7 mouse cellular contexts compared by ENCODE assay signal in genomic region chr16:46497686-46498420, GRCm38 (mm10). TPM values are rescaled to one million over a fixed set of nuclear protein-coding genes. Genes with fewer than 3 reads are reported as not detected.
DNase-seq lines count a peak whose midpoint lies in the region; ATAC-seq and TF ChIP-seq lines count a peak whose summit lies in the region.

No protein-coding gene starts in this region.

- ATAC-seq in embryonic facial prominence, embryonic 13.5 days (ENCODE audit: insufficient number of reproducible peaks, insufficient read depth, low FRiP score, low TSS enrichment, low read depth), result no peak; the same call in 1 of the 2 replicates
- no peak for ATAC-seq in heart, postnatal 0 days (ENCODE audit: insufficient read depth, low read depth)
- peak; percentile 9; the same call in 1 of the 2 replicates for ATAC-seq in megakaryocyte progenitor cell, adult 5-6 weeks (replicated peaks; ENCODE audit: poor library complexity)
- no peak for ATAC-seq in stomach, embryonic 14.5 days (ENCODE audit: insufficient number of reproducible peaks, insufficient read depth, low FRiP score, low read depth)

- no peak for TF ChIP-seq CTCF in E14TG2a.4 (conservative IDR thresholded peaks at IDR 0.05; ENCODE audit: low read length)
- TF ChIP-seq CTCF in heart, postnatal 0 days (IDR thresholded peaks at IDR 0.05; ENCODE audit: low read depth), result no peak

- TF ChIP-seq EP300 in heart, postnatal 0 days (IDR thresholded peaks at IDR 0.05; ENCODE audit: low read depth), result no peak

- H3K27ac ChIP-seq in embryonic facial prominence, embryonic 13.5 days, result peak overlapping the region; percentile 94
- peak overlapping the region; percentile 97 for H3K27ac ChIP-seq in heart, postnatal 0 days (ENCODE audit: low read depth)
- H3K27ac ChIP-seq in stomach, embryonic 14.5 days (ENCODE audit: low read length), result peak overlapping the region; percentile 97; the same call in 1 of the 2 replicates

- no peaks in the 10 kb centered on the region for H3K9me3 ChIP-seq in E14TG2a.4 (ENCODE audit: low read length)
- no peaks in the 10 kb centered on the region for H3K9me3 ChIP-seq in embryonic facial prominence, embryonic 13.5 days
- H3K9me3 ChIP-seq in heart, postnatal 0 days (replicated peaks; ENCODE audit: control insufficient read depth, low read length), result no peaks in the 10 kb centered on the region
- H3K9me3 ChIP-seq in stomach, embryonic 14.5 days (ENCODE audit: control insufficient read depth, low read depth, low read length), result no peaks in the 10 kb centered on the region

- peak overlapping the region; percentile 95 for H3K9ac ChIP-seq in embryonic facial prominence, embryonic 13.5 days
- peak overlapping the region; percentile 93 for H3K9ac ChIP-seq in heart, postnatal 0 days (replicated peaks; ENCODE audit: low read depth, low read length)
- peak overlapping the region; percentile 57 for H3K9ac ChIP-seq in stomach, embryonic 14.5 days (replicated peaks; ENCODE audit: low read depth, low read length)

- H3K4me1 ChIP-seq in E14TG2a.4 (replicated peaks; ENCODE audit: low read depth, low read length), result peaks cover 70% of the 10 kb centered on the region
- H3K4me1 ChIP-seq in embryonic facial prominence, embryonic 13.5 days, result peaks cover 18% of the 10 kb centered on the region
- peaks cover 16% of the 10 kb centered on the region for H3K4me1 ChIP-seq in heart, postnatal 0 days (ENCODE audit: control insufficient read depth, insufficient read depth)
- peaks cover 16% of the 10 kb centered on the region; the same call in 1 of the 2 replicates for H3K4me1 ChIP-seq in stomach, embryonic 14.5 days (ENCODE audit: control insufficient read depth, insufficient read depth, low read length)

- peak; percentile 80 for DNase-seq in adrenal gland, adult 2 months
- no peak for DNase-seq in heart, postnatal 0 days (ENCODE audit: low spot score)
- DNase-seq in layer of hippocampus, adult 8-10 months (ENCODE audit: low spot score in 2 of 2), result peak; percentile 18 to 19

- under 1% methylated on average over 32 of the region's 32 CpGs for WGBS in embryonic facial prominence, embryonic 13.5 days
- 1% methylated on average over 32 of the region's 32 CpGs for WGBS in heart, postnatal 0 days
- under 1% methylated on average over 32 of the region's 32 CpGs for WGBS in stomach, embryonic 14.5 days

- H3K4me2 ChIP-seq in embryonic facial prominence, embryonic 13.5 days, result peak overlapping the region; percentile 87
- peak overlapping the region; percentile 90 for H3K4me2 ChIP-seq in heart, postnatal 0 days (ENCODE audit: low read depth, low read length)
- H3K4me2 ChIP-seq in stomach, embryonic 14.5 days (replicated peaks; ENCODE audit: low read depth, low read length), result peak overlapping the region; percentile 74

- H3K36me3 ChIP-seq in E14TG2a.4 (ENCODE audit: insufficient read depth, low read length), result no peaks in the 10 kb centered on the region
- no peaks in the 10 kb centered on the region for H3K36me3 ChIP-seq in embryonic facial prominence, embryonic 13.5 days
- no peaks in the 10 kb centered on the region for H3K36me3 ChIP-seq in heart, postnatal 0 days (replicated peaks; ENCODE audit: control insufficient read depth, insufficient read depth, low read length)
- H3K36me3 ChIP-seq in stomach, embryonic 14.5 days (ENCODE audit: control insufficient read depth, insufficient read depth, low read length), result no peaks in the 10 kb centered on the region

- peak overlapping the region; percentile 94 for H3K4me3 ChIP-seq in E14TG2a.4 (replicated peaks; ENCODE audit: low read length)
- H3K4me3 ChIP-seq in embryonic facial prominence, embryonic 13.5 days, result peak overlapping the region; percentile 89
- H3K4me3 ChIP-seq in heart, postnatal 0 days (ENCODE audit: low read depth, low read length), result peak overlapping the region; percentile 98
- H3K4me3 ChIP-seq in stomach, embryonic 14.5 days (ENCODE audit: low read depth, low read length), result peak overlapping the region; percentile 90

- no peaks in the 10 kb centered on the region for H3K27me3 ChIP-seq in E14TG2a.4 (ENCODE audit: insufficient read depth, low read length)
- H3K27me3 ChIP-seq in embryonic facial prominence, embryonic 13.5 days, result peaks cover 7% of the 10 kb centered on the region
- H3K27me3 ChIP-seq in heart, postnatal 0 days (ENCODE audit: control insufficient read depth, insufficient read depth, low read length), result no peaks in the 10 kb centered on the region
- no peaks in the 10 kb centered on the region for H3K27me3 ChIP-seq in stomach, embryonic 14.5 days (ENCODE audit: control insufficient read depth, insufficient read depth, low read length)

RNA-seq across cellular contexts. Expression of gene Nectin3, which starts 0.5 kb away (rescaled TPM):
- 10 to 100 TPM; 26.4 to 32.5 TPM for total RNA-seq in adrenal gland, adult 2 months (2021)
- polyA plus RNA-seq in adrenal gland, adult 2 months (2012; rRNA removed), result 7.7 and 10.9 TPM in 2 replicates
- polyA plus RNA-seq in embryonic facial prominence, embryonic 13.5 days (2015; fragmentation: Nextera tagmentation; extraction: Ambion mirVana), result 14.5 and 25.6 TPM in 2 replicates
- total RNA-seq in heart, postnatal 0 days (2014; rRNA removed; ENCODE audit: low replicate concordance), result 25.7 and 28.7 TPM in 2 replicates
- polyA plus RNA-seq in heart, postnatal 0 days (2015; fragmentation: Nextera tagmentation; extraction: Ambion mirVana), result 8.6 and 9.6 TPM in 2 replicates
- 10 to 100 TPM; 43.5 to 59.5 (median 55.4) TPM for total RNA-seq in layer of hippocampus, adult 8-10 months (2022)
- 0.57 and 0.61 TPM in 2 replicates for total RNA-seq in megakaryocyte progenitor cell, adult 5-6 weeks (2015)
- 0.44 and 2.3 TPM in 2 replicates for total RNA-seq in megakaryocyte progenitor cell, adult 5-6 weeks (2017)
- 16.0 and 18.3 TPM in 2 replicates for polyA plus RNA-seq in stomach, embryonic 14.5 days (2014; fragmentation: Nextera tagmentation; extraction: Ambion mirVana)
